Mouse (Mus musculus) lung, postnatal 0 days (tissue): Measurements from ENCODE around the gene Mast4. TPM values are rescaled to one million over a fixed set of nuclear protein-coding genes. Genes with fewer than 3 reads are reported as not detected.

Experiments used
- ATAC-seq: fragments of 200-750 bp; cut with Nextera tagmentation; 2 replicates; pipeline ENCODE4 v1.8.0; 2017; ENCODE audit warnings: moderate library complexity
- DNase-seq: peaks from one replicate; pipeline ENCODE4 v3.0.0-alpha.2; 2016; ENCODE audit warnings: low spot score
- H3K27ac ChIP-seq: fragments of 300-500 bp; sonication (generic); 2 replicates; pipeline ENCODE4 v1.5.1; 2014; ENCODE audit warnings: antibody characterized with exemption, mild to moderate bottlenecking, low read length, mixed read lengths
- H3K27me3 ChIP-seq: fragments of 300-500 bp; sonication (generic); replicated peaks from 2 replicates; pipeline ENCODE4 v1.6.1; 2014; ENCODE audit warnings: low read length, mixed read lengths; ENCODE audit not compliant: insufficient read depth
- H3K36me3 ChIP-seq: fragments of 300-500 bp; sonication (generic); 2 replicates; pipeline ENCODE4 v1.6.1; 2014; ENCODE audit warnings: low read length, mixed read lengths; ENCODE audit not compliant: insufficient read depth
- H3K4me1 ChIP-seq: fragments of 300-500 bp; sonication (generic); 2 replicates; pipeline ENCODE4 v1.6.1; 2014; ENCODE audit warnings: antibody characterized with exemption, low read depth, low read length, mixed read lengths; ENCODE audit not compliant: insufficient read depth
- H3K4me2 ChIP-seq: fragments of 300-500 bp; sonication (generic); replicated peaks from 2 replicates; pipeline ENCODE4 v1.6.1; 2014; ENCODE audit warnings: low read depth, mild to moderate bottlenecking, low read length, moderate library complexity, mixed read lengths
- H3K4me3 ChIP-seq: fragments of 300-500 bp; sonication (generic); 2 replicates; pipeline ENCODE4 v1.5.1; 2014; ENCODE audit warnings: low read depth, low read length
- H3K9ac ChIP-seq: fragments of 300-500 bp; sonication (generic); replicated peaks from 2 replicates; pipeline ENCODE4 v1.6.1; 2014; ENCODE audit warnings: low read depth, mild to moderate bottlenecking
- H3K9me3 ChIP-seq: fragments of 300-500 bp; sonication (generic); 2 replicates; pipeline ENCODE4 v1.6.1; 2016; ENCODE audit warnings: low read length, mixed read lengths
- CTCF ChIP-seq: IDR thresholded peaks from 2 replicates; pipeline ENCODE4 v1.5.1; 2016; ENCODE audit warnings: antibody characterized with exemption, mild to moderate bottlenecking
- EP300 ChIP-seq: IDR thresholded peaks from 2 replicates; pipeline ENCODE4 v1.6.1; 2016; ENCODE audit warnings: antibody characterized with exemption, mild to moderate bottlenecking, control low read depth
- WGBS: fragments of 180-500 bp; shearing (Covaris S2); extraction: QIAGEN DNeasy Blood & Tissue Kit; methylation state at CpG from one replicate; pipeline ENCODE4 v1.1.7; 2014; 5-methylcytosine and 5-hydroxymethylcytosine counted together
- polyA plus RNA-seq: library from polyadenylated mRNA; unstranded; fragments of >200 nt; fragmentation: Nextera tagmentation; extraction: Ambion mirVana; gene quantifications from 2 replicates; pipeline ENCODE4 v1.2.1, GENCODE M21; 2015

The Mast4 gene
- polyA plus RNA-seq, 1 experiment from 2014 or later = 15.5 TPM

DNA sequence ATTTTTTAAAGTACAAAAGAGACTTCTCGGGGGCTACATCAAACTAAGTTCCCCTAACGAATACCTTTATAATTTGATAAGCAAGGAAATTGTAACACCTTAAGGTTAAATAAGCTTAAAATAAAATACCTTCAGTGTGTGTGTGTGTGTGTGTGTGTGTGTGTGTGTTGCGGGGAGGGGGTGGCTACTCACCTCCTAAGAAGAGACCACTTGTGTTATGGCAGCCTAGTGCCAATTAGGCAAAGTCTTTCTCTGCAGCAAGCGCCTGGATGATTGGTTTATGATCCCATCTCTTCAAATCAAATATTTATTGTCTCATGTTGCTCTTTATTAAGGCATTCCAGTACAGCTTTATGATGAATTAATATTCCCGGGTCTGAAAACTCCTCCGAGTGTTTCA lies 81.2 kb downstream of the Mast4 start:
- DNase-seq (no peak), ATAC-seq (no peak)
- 93% methylated on average over 6 of the region's 6 CpGs for WGBS
- Histone ChIP-seq H3K4me3 (no peak overlapping the region), H3K9me3 (no peaks in the 10 kb centered on the region), H3K4me2 (no peak overlapping the region), H3K27ac (no peak overlapping the region), H3K4me1 (no peaks in the 10 kb centered on the region), H3K36me3 (no peaks in the 10 kb centered on the region), H3K27me3 (no peaks in the 10 kb centered on the region), H3K9ac (no peak overlapping the region)
- TF ChIP-seq EP300 = no peak
- no peak for TF ChIP-seq CTCF

DNA sequence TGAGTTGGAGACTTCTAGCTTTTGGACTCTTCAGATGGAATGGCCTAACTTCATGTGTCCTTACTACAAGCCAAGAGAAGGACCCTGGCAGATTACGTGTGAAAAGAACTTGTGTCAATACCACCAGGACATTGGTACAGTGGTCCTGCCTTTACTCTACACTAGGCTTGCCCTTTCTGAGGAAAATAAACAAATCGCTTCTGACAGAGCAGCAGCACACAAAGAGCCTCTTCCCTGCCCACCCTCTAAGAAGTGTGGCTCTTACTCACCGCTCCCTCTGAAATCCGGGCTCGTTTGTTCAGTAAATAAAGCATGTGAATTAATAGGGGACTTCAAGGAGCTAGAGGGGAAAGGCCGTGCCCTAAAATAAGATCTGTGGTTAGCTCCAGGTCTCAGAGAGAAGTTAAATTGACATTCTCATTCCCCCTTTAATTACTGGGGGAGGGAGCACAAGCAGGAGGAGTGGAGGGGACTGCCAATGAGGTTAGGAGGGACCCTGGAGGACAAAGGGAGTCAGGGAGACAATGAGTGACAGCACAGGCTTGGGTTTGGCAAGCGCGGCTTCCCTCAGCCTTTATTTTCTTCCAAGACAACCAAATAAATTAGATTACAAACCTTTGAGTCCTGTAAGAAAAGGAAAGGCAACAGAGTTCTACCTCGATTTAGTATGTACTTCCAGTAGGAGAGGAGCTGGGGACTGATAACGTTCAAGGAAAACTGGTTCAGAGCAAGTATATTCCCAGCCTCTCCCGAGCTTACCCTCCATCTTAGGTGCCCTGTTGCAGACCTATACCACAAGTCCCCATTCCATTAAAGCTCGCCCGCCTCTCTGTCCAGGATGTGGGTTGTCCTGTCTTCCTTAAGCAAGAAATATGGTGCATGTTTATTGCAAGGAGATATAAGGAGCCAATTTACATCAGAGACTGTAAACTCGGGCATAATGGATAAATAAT lies 85.9 kb downstream of the Mast4 start:
- H3K9ac ChIP-seq = no peak overlapping the region
- no peak overlapping the region for H3K4me3 ChIP-seq
- 32% methylated on average over 14 of the region's 14 CpGs for WGBS
- H3K27ac ChIP-seq = no peak overlapping the region
- no peaks in the 10 kb centered on the region for H3K9me3 ChIP-seq
- ATAC-seq (no peak), DNase-seq (no peak)
- H3K4me2 ChIP-seq = no peak overlapping the region
- TF ChIP-seq CTCF (no peak), EP300 (no peak)
- H3K4me1 ChIP-seq = no peaks in the 10 kb centered on the region
- no peaks in the 10 kb centered on the region for H3K36me3 ChIP-seq
- no peaks in the 10 kb centered on the region for H3K27me3 ChIP-seq

- no peak overlapping the region for H3K4me3 ChIP-seq
- no peak overlapping the region for H3K4me2 ChIP-seq
- DNase-seq (no peak), ATAC-seq (no peak)
- no peak overlapping the region for H3K9ac ChIP-seq
- no peak overlapping the region for H3K27ac ChIP-seq
- H3K36me3 ChIP-seq = no peaks in the 10 kb centered on the region
- TF ChIP-seq EP300 (no peak), CTCF (no peak)
- H3K4me1 ChIP-seq = no peaks in the 10 kb centered on the region
- no peaks in the 10 kb centered on the region for H3K9me3 ChIP-seq
- H3K27me3 ChIP-seq = no peaks in the 10 kb centered on the region
- 64% methylated on average over 5 of the region's 5 CpGs for WGBS
Observed at GRCm38 (mm10) chr13:103246973-103247718, 87.2 kb downstream of the Mast4 start.

DNA sequence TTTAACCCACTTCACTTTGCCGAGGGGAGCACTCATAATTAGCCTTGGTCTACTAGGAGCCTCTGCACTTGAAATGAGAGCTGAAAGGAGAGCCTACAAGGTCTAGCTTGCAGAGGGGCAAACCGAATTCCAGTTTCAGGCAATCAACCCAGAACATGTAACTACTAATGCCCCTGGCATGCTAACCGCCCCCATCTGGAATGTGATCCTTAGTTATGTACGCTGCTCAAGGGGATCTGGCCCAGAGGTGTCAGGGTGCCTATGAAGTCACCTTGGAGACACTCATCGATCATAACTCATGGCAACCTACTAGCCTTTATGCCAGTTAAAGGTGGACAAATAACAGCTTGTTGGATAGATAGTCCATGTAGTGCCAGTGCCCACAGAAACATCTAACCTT lies 88.9 kb downstream of the Mast4 start:
- Histone ChIP-seq H3K4me1 (no peaks in the 10 kb centered on the region), H3K9me3 (no peaks in the 10 kb centered on the region), H3K27me3 (no peaks in the 10 kb centered on the region), H3K36me3 (no peaks in the 10 kb centered on the region), H3K4me3 (no peak overlapping the region), H3K27ac (no peak overlapping the region), H3K9ac (no peak overlapping the region), H3K4me2 (no peak overlapping the region)
- TF ChIP-seq CTCF (no peak), EP300 (no peak)
- DNase-seq = no peak
- ATAC-seq = no peak
- 80% methylated on average over 5 of the region's 5 CpGs for WGBS

DNA sequence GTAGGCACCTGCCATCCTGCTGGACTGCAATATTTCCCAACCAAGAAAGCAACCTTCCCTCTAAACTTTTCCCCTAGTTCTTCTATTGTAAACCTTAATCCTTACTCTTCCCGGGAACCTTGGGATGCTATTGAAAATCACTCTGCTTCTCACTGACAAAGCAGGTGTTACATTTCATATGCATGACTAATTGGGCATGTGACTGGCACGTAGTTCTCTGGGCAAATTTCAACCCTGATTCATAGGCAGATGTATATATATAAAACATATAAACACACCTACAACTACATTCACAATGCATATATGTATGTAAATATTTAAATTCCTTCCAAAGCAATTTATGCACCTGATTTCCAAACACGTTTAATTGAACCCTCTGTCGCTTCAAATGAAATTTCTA lies 90.2 kb downstream of the Mast4 start:
- TF ChIP-seq CTCF = no peak
- no peak for TF ChIP-seq EP300
- Histone ChIP-seq H3K27ac (no peak overlapping the region), H3K4me2 (no peak overlapping the region), H3K4me3 (no peak overlapping the region), H3K27me3 (no peaks in the 10 kb centered on the region), H3K4me1 (no peaks in the 10 kb centered on the region), H3K9ac (no peak overlapping the region), H3K36me3 (no peaks in the 10 kb centered on the region), H3K9me3 (no peaks in the 10 kb centered on the region)
- DNase-seq (no peak), ATAC-seq (no peak)
- WGBS = 66% methylated on average over 4 of the region's 4 CpGs

DNA sequence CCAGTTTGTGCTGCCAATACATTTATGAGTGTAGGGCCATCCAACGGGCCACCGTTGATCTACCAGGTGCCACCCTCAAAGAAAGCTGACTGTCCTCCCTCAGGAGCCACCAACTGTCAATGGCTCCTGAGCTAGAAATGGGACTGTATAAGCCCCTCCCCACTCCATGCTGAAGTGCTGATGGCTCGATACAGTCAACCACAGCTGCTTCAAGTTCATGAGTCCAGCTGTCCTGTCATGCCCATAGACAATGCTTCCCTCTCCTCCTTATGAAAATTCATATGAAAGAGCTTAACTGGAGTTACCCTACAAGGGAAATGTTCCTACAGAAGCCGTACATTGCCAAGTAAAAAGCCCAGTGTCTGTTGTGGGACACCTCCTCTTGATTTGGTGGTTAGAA lies 93.2 kb downstream of the Mast4 start:
- H3K4me3 ChIP-seq = no peak overlapping the region
- no peak overlapping the region for H3K9ac ChIP-seq
- no peaks in the 10 kb centered on the region for H3K4me1 ChIP-seq
- H3K36me3 ChIP-seq = no peaks in the 10 kb centered on the region
- no peaks in the 10 kb centered on the region for H3K27me3 ChIP-seq
- H3K4me2 ChIP-seq = no peak overlapping the region
- ATAC-seq (no peak), DNase-seq (no peak)
- WGBS = 91% methylated on average over 4 of the region's 4 CpGs
- H3K9me3 ChIP-seq = no peaks in the 10 kb centered on the region
- H3K27ac ChIP-seq = no peak overlapping the region
- no peak for TF ChIP-seq CTCF
- no peak for TF ChIP-seq EP300
